Mouse (Mus musculus) lung, postnatal 0 days (tissue): Measurements from ENCODE around the gene Cmss1.

Experiments used
- CTCF ChIP-seq: IDR thresholded peaks from 2 replicates; pipeline ENCODE4 v1.5.1; 2016; ENCODE audit warnings: antibody characterized with exemption, mild to moderate bottlenecking
- EP300 ChIP-seq: IDR thresholded peaks from 2 replicates; pipeline ENCODE4 v1.6.1; 2016; ENCODE audit warnings: antibody characterized with exemption, mild to moderate bottlenecking, control low read depth

- TF ChIP-seq CTCF (no peak), EP300 (no peak)
Measured at GRCm38 (mm10) chr16:57305463-57305862, 301.2 kb downstream of the Cmss1 start.
